Mouse (Mus musculus): ENCODE results near the gene Lilr4b. TPM values are rescaled to one million over a fixed set of nuclear protein-coding genes. Genes with fewer than 3 reads are reported as not detected.

Lilr4b gene
- 10 to 100 TPM; 36.9 to 46.6 TPM for polyA plus RNA-seq (2017; shearing (Covaris generic))

DNA sequence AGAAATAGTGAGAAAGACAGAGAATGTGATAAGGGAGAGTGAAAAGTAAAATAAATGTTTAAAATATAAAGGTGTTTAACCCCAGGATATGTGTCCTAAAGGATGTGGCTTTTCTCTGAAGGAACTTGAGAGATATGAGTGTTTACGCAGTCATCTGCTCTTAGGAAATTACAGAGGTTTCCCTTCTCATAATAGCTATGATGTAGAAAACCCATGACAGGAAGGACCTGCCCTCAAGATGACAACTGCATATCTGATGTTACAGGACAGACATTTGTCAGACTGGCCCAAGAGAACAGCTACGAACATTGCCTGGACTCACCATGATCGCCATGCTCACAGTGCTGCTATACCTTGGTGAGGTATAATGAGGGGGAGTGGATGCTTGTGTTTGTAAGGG is at the start of gene Lilr4b, which contains the start of gene Gm49339:
Gene Lilr4b, plus strand, starts transcription at position 236 of the 400 bp plus-strand sequence.
Gene Gm49339, plus strand, starts transcription at position 216 of the 400 bp plus-strand sequence.

GRCm38 (mm10) chr10:51490691-51491090 is 10.3 kb downstream of the Lilr4b start, which contains the start of gene Lilrb4a:
TSS of gene Lilrb4a (plus strand) at chr10:51490956.

Other genes starting within 250 kb of the Lilr4b start
- gene Gm49339, start within 50 bp of the Lilr4b start, polyA plus RNA-seq (2017; shearing (Covaris generic)): 1 to 10 TPM; 7.9 to 9.7 TPM
- 10 to 100 TPM; 63.3 to 96.2 TPM for gene Lilrb4a, start 10.3 kb downstream of the Lilr4b start, polyA plus RNA-seq (2017; shearing (Covaris generic))
- gene Fam162b, start 109.9 kb downstream of the Lilr4b start, polyA plus RNA-seq (2017; shearing (Covaris generic)): under 1 TPM in 1 of 2 experiments, not detected in 1; 0.76 TPM
- under 1 TPM; 0.12 to 0.24 TPM for gene Gprc6a, start 150.8 kb downstream of the Lilr4b start, polyA plus RNA-seq (2017; shearing (Covaris generic))
- under 1 TPM in 1 of 2 experiments, not detected in 1; 0.24 TPM for gene Rfx6, start 197.1 kb downstream of the Lilr4b start, polyA plus RNA-seq (2017; shearing (Covaris generic))